Mouse (Mus musculus): ENCODE data around the gene Stk39. TPM values are rescaled to one million over a fixed set of nuclear protein-coding genes. Genes with fewer than 3 reads are reported as not detected.

The Stk39 gene
- total RNA-seq, 2 experiments from 2014 or later, result 67.5 to 80.3 TPM

DNA sequence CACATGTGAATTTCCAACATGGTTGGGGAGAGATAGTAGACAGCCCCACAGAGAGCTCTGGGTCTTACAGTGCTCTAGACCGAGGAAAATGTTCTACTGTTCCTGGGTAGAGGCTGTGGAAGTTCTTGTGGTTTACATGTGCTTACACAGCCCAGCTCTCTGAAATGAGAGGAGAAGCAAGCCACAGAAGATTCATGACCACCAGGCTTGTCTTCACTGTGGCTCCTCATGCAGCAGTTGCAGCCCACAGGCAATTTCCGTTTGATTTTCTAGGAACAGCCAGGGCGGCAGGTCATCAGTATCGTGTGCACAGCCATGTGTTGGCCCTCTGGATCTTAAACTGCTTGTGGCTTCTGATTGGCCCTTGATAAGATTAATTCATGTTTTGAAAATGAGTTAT is 252.2 kb downstream of the Stk39 start:
- no peak for DNase-seq

DNA sequence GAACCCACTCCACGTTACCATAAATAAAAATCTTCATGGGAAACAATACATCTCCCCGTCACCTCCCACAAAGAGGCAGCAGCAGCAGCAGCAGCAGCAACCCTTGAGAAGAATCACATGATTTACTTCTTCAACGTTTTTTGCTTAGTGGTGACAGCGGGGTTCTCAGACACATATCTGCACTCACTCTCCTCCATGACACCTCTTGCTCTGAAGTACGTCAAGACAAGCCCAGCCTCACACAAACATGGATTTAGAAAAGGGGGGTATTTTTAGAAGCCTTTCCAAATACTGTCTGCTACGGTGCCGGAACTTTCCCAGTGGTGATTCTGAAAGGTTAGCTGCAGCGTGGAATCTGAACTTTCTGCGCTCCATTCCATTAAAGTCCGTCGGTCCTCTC is 256.9 kb downstream of the Stk39 start:
- intact Hi-C loops (cut with DNase I), result no loop called here
- no peak for DNase-seq

More for the DNA sequence above, 252.2 kb downstream of the Stk39 start:
- intact Hi-C loops (cut with DNase I), result loop anchor here (2.0 to 10.0 kb wide), 2 partner anchors 131 to 255 kb away; partner anchors contain the start of gene Stk39

DNA sequence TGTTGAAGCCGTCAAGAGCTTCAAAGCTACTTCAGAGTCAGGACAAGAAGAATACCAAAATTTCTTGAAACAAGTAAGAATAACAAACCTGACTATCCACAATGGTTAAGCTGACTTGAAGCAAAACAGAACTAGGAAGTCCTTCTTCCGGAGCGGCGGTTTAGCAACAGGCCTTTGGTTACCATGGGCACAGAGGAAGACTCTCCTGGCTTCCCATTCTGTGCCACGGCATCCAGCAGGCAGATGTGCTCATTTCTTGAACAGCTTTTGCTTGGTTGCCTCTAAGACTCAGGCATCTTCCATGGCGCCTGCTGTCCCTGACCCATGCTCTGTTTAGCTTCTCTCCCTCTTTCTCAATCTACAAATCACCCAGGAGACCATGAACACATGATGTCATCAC is 257.7 kb downstream of the Stk39 start:
- no peak for DNase-seq
- intact Hi-C loops (cut with DNase I), result no loop called here

DNA sequence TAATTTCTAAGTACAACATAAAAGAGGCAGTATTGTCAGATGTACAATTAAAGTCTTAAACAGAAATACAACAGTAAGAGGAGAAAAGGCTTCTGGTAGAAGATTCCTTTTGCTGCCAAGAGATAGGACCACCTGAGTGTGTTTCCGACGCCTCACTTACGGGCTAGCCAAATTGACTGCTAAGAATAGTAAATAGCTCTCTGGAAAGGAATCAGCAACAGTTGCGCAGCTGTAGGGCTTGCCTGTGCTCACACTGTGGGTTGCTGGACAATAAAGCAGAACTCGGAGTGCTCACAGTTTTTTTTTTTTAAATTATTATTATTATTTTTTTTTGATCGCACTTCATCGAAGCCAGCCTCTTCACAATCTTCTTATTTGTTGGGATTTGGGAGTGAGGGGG is 260.6 kb downstream of the Stk39 start:
- intact Hi-C loops (cut with DNase I), result no loop called here
- DNase-seq, result no peak

DNA sequence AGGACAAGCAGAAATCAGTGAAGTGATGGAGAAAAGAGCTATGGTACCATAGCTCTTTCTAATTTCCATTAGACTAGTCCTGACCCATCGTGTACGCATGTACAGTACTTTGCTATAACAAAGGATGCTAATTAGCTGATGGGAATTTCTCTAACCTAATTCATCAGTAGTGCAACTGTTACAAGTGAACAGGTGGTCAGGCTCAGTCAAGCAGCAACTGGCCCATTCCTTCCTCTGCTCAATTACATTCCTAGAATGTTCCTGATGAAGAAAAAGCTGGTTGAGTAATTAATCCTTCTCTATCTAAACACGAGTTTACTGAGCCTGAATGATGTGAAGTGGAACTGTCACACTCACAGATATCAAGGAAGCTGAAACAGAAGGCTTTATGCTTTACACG is 275.8 kb downstream of the Stk39 start:
- no peak for DNase-seq
- intact Hi-C loops (cut with DNase I), result no loop called here

DNA sequence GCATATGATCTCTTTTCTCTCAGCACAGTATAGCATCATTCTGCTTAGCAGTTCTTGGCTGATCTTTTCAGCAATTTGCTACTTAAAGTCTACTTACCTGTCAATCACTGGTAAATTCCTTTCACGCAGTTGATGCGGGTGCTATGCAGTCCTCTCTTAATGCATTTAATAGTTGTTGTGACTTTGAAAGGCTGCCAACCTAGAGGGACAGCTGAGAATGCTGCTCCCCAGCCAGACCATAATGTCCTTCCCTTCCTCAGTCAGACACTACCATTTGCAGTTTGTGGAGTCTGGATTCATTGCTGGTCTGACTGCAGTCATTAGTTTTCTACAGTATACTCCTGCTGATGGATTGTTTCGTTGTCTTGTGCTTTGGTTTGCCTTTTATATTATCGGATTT is 277.6 kb downstream of the Stk39 start:
- DNase-seq, result no peak
- intact Hi-C loops (cut with DNase I), result no loop called here

DNA sequence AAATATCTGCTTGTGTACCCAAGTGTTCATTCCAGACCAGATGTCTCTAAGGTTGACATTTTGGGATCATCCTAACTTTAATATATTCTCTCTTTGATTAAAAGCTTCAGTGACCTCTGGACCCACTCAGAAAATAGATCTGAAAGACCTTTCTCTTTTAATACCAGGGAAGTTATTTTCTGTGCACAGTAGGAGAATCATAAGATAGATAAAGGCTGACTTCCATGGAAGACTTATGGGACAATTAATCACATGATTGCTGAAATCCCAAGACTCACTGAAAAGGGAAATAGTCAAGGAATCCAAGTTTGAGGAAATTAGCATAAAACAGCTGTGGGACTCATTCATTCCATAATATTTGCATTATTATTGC is 278.6 kb downstream of the Stk39 start:
- no peak for DNase-seq
- intact Hi-C loops (cut with DNase I), result no loop called here

DNA sequence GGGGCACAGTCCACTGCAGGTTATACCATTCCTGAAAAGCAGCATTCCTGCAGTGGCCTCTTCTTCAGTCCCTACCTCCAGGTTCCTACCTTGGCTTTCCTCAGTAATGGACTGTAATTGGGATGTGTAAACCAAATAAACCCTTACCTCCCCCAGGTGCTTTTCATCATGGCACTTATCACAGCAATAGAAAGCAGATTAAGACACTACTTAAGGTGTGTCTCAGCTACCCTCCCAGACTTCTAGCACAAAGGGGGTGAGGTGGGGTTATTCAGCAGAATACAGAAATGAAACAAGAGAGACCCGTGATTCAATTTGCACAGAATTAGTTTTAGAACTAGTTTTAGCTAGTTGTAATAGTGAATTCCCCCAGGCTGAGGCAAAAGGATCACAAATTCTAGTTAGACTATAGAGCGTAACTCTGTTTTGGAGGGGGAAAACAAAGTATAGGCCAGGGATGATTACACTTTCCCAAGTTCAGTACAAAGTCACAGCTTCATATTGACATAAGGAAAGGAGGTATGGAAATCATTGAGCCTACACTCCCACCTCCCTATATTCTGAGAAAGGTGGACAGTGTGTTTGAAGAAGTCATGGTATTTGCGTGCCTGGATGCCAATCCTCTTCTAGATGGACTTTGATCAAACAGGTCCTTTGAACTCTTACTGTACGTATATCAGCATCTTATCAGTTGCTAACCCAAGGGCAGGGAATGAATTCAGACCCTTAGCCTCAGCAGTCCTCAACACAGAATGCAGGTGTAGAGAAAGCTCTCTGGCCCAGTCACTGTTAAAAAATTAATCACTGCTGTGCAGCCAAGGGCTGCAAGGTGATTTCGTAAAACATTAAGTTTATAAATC is 279.2 kb downstream of the Stk39 start:
- DNase-seq, result no peak
- intact Hi-C loops (cut with DNase I), result no loop called here

DNA sequence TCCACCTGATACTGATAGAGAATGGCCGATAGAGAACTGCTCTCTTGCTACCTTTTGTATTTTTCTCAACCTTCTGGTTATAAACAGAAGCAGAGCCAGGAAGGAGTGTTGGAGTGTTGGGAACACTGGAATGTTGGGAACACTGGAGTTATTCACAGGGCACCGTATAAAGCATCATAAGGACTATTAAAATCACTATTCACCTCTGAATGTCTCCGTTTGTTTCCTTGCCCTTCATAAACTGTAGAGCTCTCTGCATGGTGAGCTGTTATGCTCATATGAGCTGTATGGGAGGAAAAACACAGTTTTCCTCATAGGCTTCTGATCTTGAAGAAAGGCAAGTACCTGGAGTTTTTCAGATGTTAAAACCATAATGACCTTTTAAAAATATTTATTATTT is 295.6 kb downstream of the Stk39 start:
- intact Hi-C loops (cut with DNase I), result no loop called here
- no peak for DNase-seq

DNA sequence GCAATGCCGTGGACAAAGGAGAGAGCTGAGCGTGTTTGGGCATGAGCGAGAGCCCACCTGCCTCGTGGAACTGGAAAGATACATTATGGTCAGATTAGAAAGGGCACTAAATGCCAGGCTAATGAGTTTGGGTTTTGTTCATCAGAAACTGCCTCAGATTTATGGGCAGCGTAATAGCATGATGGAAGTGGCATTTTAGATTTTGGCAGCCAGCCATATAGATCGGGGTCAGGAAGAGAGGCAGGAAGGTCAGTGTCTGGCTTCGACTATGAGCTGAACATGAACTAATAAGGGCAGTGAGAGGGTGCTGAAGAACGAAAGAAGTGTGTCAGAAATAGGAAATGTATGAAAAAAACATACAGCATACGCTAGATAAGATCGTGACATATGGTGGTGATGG is 300.8 kb downstream of the Stk39 start:
- intact Hi-C loops (cut with DNase I), result no loop called here

DNA sequence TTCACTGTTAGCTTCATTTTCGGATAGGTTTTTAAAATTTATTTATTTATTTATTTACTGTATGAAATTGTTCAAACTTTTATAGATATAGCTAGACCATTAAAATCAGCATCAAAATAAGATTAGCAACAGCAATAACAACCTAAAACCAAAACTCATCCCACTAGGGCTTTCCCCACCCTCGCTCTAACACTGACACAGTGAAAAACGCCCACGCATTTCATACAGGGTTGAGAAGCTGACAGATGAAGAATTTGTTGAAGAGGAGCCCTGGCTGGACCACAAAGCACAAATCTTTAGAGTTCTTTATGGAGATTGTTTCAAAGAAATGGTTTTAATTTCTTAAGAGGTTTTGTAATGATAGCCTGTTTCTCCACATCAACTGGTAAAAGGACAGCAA is 310.1 kb downstream of the Stk39 start:
- intact Hi-C loops (cut with DNase I), result no loop called here
- DNase-seq, result no peak

More for the DNA sequence above, 300.8 kb downstream of the Stk39 start:
- DNase-seq, result no peak

DNA sequence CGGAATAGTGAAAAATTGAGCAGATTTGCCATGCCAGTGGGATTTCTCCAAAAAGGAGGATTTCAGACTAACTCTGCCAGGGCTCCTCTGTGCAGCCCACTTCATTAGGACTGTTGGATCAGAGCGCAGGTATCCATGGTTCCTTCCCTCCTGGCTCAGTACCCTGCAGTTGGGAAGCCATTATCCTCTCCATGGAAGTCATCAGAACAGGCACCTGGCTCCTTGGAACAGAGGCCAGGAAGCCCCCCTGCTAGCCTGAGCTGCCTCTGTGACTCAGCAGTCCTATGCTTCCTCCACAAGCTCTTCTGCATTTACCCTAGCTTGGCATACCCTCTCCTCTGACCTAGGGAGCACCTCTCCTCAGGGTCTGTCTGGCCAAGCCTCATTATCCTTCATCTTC is 311.5 kb downstream of the Stk39 start:
- no peak for DNase-seq
- intact Hi-C loops (cut with DNase I), result no loop called here

Other genes with a start within 250 kb of the Stk39 start
- not detected for gene 4933409G03Rik, start 110.1 kb upstream of the Stk39 start, total RNA-seq (2021)
- not detected for gene 4932414N04Rik, start 184.2 kb upstream of the Stk39 start, total RNA-seq (2021)

Measured in heart, postnatal 36 days (tissue).